Mouse (Mus musculus) heart, embryonic 15.5 days (tissue): Measurements from ENCODE around the gene Vps33b. TPM values are rescaled to one million over a fixed set of nuclear protein-coding genes. Genes with fewer than 3 reads are reported as not detected.

Experiments
- polyA plus RNA-seq: library from polyadenylated mRNA; unstranded; fragments of >200 nt; fragmentation: Nextera tagmentation; extraction: Ambion mirVana; gene quantifications from 2 replicates; pipeline ENCODE4 v1.2.1, GENCODE M21; 2015

The Vps33b gene
- polyA plus RNA-seq, 1 experiment from 2014 or later = 8.1 TPM

Other genes with a start within 250 kb of the Vps33b start
- 9.4 and 13.6 TPM in 2 replicates for gene Zfp710, start 244.8 kb upstream of the Vps33b start, polyA plus RNA-seq
- 2,234 and 2,284 TPM in 2 replicates for gene Idh2, start 154.3 kb upstream of the Vps33b start, polyA plus RNA-seq
- 12.4 and 14.0 TPM in 2 replicates for gene Sema4b, start 82.8 kb upstream of the Vps33b start, polyA plus RNA-seq
- gene Cib1, start 36.8 kb upstream of the Vps33b start, polyA plus RNA-seq = 48.7 and 65.4 TPM in 2 replicates
- gene Gdpgp1, start 36.8 kb upstream of the Vps33b start, polyA plus RNA-seq = 2.7 and 3.8 TPM in 2 replicates
- 0.63 and 1.2 TPM in 2 replicates for gene Ttll13, start 23.3 kb upstream of the Vps33b start, polyA plus RNA-seq
- 36.3 and 39.5 TPM in 2 replicates for gene Ngrn, start 8.4 kb upstream of the Vps33b start, polyA plus RNA-seq
- 125 and 145 TPM in 2 replicates for gene Prc1, start 24.8 kb downstream of the Vps33b start, polyA plus RNA-seq
- 7.9 and 9.0 TPM in 2 replicates for gene Rccd1, start 54.8 kb downstream of the Vps33b start, polyA plus RNA-seq
- 16.6 and 21.5 TPM in 2 replicates for gene Unc45a, start 71.4 kb downstream of the Vps33b start, polyA plus RNA-seq
- gene Hddc3, start 73.5 kb downstream of the Vps33b start, polyA plus RNA-seq = 16.1 and 17.4 TPM in 2 replicates
- gene Man2a2, start 101.7 kb downstream of the Vps33b start, polyA plus RNA-seq = 15.1 and 21.1 TPM in 2 replicates
- gene Fes, start 118.3 kb downstream of the Vps33b start, polyA plus RNA-seq = 10.9 and 14.4 TPM in 2 replicates
- 16.0 and 18.2 TPM in 2 replicates for gene Furin, start 135.8 kb downstream of the Vps33b start, polyA plus RNA-seq